Mouse (Mus musculus): ENCODE measurements around the gene Sp9. TPM values are rescaled to one million over a fixed set of nuclear protein-coding genes. Genes with fewer than 3 reads are reported as not detected.

Sp9 gene
- polyA plus RNA-seq, 1 experiment from 2014 or later, result not detected

DNA sequence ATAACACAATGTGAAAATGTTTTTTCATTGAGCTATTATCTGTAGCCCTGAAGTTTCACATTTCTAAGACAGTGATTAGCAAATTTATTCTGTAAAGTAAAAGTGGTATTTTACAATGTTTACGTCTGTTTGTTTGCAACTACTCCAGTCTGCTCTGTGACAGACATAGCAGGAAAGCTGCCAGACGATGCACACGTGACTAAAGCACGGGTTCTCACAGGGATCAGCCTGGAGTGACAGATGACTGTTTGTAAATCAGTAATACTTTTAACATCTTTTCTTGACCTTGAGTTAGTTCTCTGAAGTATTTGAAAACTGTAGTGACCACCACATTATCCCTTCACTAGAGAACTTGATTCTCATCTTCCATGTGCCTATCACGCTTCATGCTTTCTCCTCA lies 32.8 kb downstream of the Sp9 start:
- H3K4me2 ChIP-seq (replicated peaks; ENCODE audit: low read depth, low read length), result no peak overlapping the region
- no peak overlapping the region for H3K27ac ChIP-seq (ENCODE audit: low read length)
- H3K9ac ChIP-seq (replicated peaks; ENCODE audit: low read length), result no peak overlapping the region
- ATAC-seq (ENCODE audit: low FRiP score, low TSS enrichment), result no peak
- H3K4me3 ChIP-seq (ENCODE audit: low read length), result no peak overlapping the region
- WGBS, result 89% methylated on average over 5 of the region's 5 CpGs
- H3K27me3 ChIP-seq (ENCODE audit: insufficient read depth, low read length), result no peaks in the 10 kb centered on the region
- peaks cover 50% of the 10 kb centered on the region for H3K36me3 ChIP-seq (ENCODE audit: insufficient read depth, low read length)
- H3K4me1 ChIP-seq (ENCODE audit: insufficient read depth, low read length), result no peaks in the 10 kb centered on the region
- H3K9me3 ChIP-seq (ENCODE audit: low read length), result no peaks in the 10 kb centered on the region

DNA sequence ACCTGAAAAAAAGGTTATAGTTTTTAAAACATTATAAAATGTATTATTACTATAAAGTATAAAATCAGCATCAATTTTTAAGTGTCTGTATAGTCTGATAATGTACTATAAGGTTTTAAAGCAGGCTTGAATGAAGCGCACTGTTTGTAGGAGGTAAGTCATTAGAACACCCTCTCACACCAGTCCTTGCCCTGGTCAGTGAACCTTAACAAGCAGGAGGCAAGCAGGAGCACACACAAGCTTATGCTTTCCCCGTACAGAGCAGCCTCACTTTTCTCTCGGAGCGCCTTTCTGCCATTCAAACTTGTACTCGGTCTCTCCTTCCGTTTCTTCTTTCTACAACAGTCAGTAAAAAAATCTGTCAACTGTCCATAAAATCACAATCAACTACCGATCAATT lies 34.3 kb downstream of the Sp9 start:
- Histone ChIP-seq H3K9ac (replicated peaks; ENCODE audit: low read length) (no peak overlapping the region), H3K36me3 (ENCODE audit: insufficient read depth, low read length) (peaks cover 50% of the 10 kb centered on the region), H3K4me2 (replicated peaks; ENCODE audit: low read depth, low read length) (no peak overlapping the region), H3K27ac (ENCODE audit: low read length) (no peak overlapping the region), H3K27me3 (ENCODE audit: insufficient read depth, low read length) (no peaks in the 10 kb centered on the region), H3K4me3 (ENCODE audit: low read length) (no peak overlapping the region), H3K9me3 (ENCODE audit: low read length) (no peaks in the 10 kb centered on the region), H3K4me1 (ENCODE audit: insufficient read depth, low read length) (no peaks in the 10 kb centered on the region; the same call in 1 of the 2 replicates)
- 59% methylated on average over 7 of the region's 7 CpGs for WGBS
- ATAC-seq (ENCODE audit: low FRiP score, low TSS enrichment), result no peak

DNA sequence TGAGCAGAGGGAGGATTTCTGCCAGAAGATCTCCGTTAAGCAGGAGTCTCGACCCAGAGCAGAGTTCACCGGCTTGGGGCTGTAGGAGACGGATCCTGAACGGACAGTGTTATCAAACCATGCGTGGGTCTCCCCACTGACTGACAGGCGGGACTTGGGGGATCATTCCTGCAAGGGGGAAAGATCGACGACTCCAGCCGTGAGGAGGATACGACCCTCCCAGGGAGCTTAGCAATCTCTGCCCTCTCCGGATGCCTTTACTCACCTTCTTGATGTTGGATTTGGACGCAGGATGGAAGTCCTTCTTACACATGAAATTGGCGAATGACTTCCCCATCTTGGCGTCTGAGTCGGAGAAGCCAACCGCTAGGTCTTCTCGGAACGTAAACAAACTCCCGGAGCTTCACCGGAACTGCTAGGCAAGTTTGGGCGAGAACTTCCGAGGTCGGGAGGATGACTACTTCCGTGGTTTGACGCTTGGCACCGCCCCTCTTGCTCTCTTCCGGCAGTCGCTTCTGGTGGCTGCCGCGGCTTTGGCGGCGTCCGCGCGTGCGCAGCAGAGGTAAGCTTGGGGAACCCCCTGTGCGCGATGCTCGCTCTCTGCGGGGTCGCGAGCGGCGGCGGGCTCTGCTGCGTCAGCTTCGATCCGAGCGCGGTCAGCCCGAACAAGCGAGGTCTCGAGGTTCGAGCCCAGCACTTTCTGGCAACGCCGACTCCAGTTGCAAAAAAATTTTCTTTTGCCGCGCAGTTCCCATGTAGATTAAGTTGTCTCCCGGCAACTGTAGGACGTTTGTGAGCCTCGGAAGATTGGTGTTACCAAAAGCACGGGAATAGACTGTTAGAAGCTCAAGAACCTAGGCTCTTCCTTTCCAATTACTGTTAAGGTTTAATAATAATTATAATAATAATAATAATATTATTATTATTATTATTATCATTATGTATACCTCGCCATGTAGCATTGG lies 40.7 kb downstream of the Sp9 start, which contains the start of the genes Scrn3 and Cir1:
Gene Scrn3 (plus strand): TSS at position 450 of the 965 bp plus-strand sequence.
Gene Cir1 (minus strand): TSS at position 550 of the 965 bp plus-strand sequence.
- Histone ChIP-seq H3K27me3 (ENCODE audit: insufficient read depth, low read length) (no peaks in the 10 kb centered on the region), H3K9ac (replicated peaks; ENCODE audit: low read length) (peak within 1 kb of the TSS; percentile 85), H3K4me3 (ENCODE audit: low read length) (peak within 1 kb of the TSS; percentile 91), H3K36me3 (ENCODE audit: insufficient read depth, low read length) (peaks cover 16% of the 10 kb centered on the region), H3K27ac (ENCODE audit: low read length) (peak within 1 kb of the TSS; percentile 88), H3K9me3 (ENCODE audit: low read length) (no peaks in the 10 kb centered on the region), H3K4me1 (ENCODE audit: insufficient read depth, low read length) (peaks cover 16% of the 10 kb centered on the region), H3K4me2 (replicated peaks; ENCODE audit: low read depth, low read length) (peak within 1 kb of the TSS; percentile 84)
- WGBS, result under 1% methylated on average over 64 of the region's 64 CpGs
- ATAC-seq (ENCODE audit: low FRiP score, low TSS enrichment), result peak; percentile 96

DNA sequence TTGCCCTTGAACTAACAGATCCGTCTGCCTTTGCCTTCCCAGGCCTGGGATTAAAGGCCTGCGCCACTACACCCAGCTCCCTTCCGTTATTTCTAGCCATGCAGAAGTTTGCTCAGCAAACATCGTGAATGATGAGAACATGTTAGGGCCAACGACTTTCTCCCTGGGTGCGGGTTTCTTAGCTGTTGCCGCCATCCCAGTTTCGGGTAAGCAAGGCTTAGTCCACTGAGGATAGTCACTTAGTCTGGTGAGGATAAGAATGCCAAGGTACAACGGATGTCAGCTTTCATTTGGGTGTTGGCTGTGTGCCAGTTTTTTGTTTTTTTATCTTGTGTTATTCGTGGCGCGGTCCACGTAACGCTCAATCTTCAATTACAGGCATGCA lies 41.4 kb downstream of the Sp9 start:
- no peaks in the 10 kb centered on the region for H3K9me3 ChIP-seq (ENCODE audit: low read length)
- WGBS, result 36% methylated on average over 14 of the region's 14 CpGs
- H3K9ac ChIP-seq (replicated peaks; ENCODE audit: low read length), result peak overlapping the region; percentile 85
- H3K27me3 ChIP-seq (ENCODE audit: insufficient read depth, low read length), result no peaks in the 10 kb centered on the region
- H3K4me3 ChIP-seq (ENCODE audit: low read length), result peak overlapping the region; percentile 91
- ATAC-seq (ENCODE audit: low FRiP score, low TSS enrichment), result peak; percentile 33; the same call in 1 of the 2 replicates
- H3K4me1 ChIP-seq (ENCODE audit: insufficient read depth, low read length), result peaks cover 16% of the 10 kb centered on the region
- H3K4me2 ChIP-seq (replicated peaks; ENCODE audit: low read depth, low read length), result peak overlapping the region; percentile 71
- peaks cover 11% of the 10 kb centered on the region for H3K36me3 ChIP-seq (ENCODE audit: insufficient read depth, low read length)
- H3K27ac ChIP-seq (ENCODE audit: low read length), result peak overlapping the region; percentile 88

DNA sequence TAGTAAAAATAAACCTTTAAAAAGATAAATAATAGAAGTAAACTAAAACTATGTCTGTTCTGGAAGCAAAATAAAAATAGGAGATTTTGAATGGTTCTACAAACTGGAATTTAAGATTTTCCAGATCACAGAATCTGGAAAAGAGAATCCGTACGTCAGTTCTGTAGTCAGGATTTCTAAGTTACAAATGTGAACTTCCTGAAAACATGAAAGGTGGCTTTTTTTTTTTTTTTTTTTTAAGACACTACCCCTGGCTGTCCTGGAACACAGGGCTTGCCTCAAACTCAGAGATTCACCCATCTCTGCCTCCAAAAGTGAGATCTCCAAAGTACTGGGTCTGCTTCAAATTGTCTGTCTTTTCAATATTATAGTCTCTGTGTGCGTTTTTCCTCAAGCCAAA lies 42.6 kb downstream of the Sp9 start:
- Histone ChIP-seq H3K4me2 (replicated peaks; ENCODE audit: low read depth, low read length) (no peak overlapping the region), H3K9me3 (ENCODE audit: low read length) (no peaks in the 10 kb centered on the region), H3K9ac (replicated peaks; ENCODE audit: low read length) (no peak overlapping the region), H3K4me1 (ENCODE audit: insufficient read depth, low read length) (peaks cover 16% of the 10 kb centered on the region), H3K4me3 (ENCODE audit: low read length) (no peak overlapping the region), H3K27me3 (ENCODE audit: insufficient read depth, low read length) (no peaks in the 10 kb centered on the region), H3K27ac (ENCODE audit: low read length) (no peak overlapping the region), H3K36me3 (ENCODE audit: insufficient read depth, low read length) (peaks cover 2% of the 10 kb centered on the region; the same call in 1 of the 2 replicates)
- ATAC-seq (ENCODE audit: low FRiP score, low TSS enrichment), result no peak
- WGBS, result 95% methylated on average over 3 of the region's 3 CpGs

DNA sequence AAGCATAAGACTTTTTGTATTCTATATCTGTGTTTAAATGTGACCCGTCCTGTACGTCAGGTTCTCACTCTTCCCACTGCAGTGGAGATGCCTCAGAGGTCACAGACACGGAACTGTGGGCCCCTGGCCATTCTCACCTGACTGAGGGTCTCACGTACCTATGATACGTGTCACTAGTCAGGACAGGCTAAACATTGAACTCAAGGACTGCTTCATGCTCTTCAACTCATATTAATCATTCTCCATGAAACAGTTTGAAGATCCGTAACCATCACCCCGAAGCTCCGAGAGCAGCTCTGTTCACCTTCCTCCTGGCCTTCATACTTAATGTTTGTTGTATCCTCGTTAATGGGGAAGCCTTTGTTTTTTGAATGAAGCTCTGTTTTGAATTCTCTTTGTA lies 45.7 kb downstream of the Sp9 start:
- ATAC-seq (ENCODE audit: low FRiP score, low TSS enrichment), result peak; percentile 49; the same call in 1 of the 2 replicates
- 82% methylated on average over 9 of the region's 9 CpGs for WGBS
- H3K27me3 ChIP-seq (ENCODE audit: insufficient read depth, low read length), result no peaks in the 10 kb centered on the region
- H3K36me3 ChIP-seq (ENCODE audit: insufficient read depth, low read length), result no peaks in the 10 kb centered on the region
- H3K4me2 ChIP-seq (replicated peaks; ENCODE audit: low read depth, low read length), result no peak overlapping the region
- H3K9ac ChIP-seq (replicated peaks; ENCODE audit: low read length), result no peak overlapping the region
- no peak overlapping the region for H3K4me3 ChIP-seq (ENCODE audit: low read length)
- H3K27ac ChIP-seq (ENCODE audit: low read length), result no peak overlapping the region
- H3K4me1 ChIP-seq (ENCODE audit: insufficient read depth, low read length), result peaks cover 8% of the 10 kb centered on the region
- no peaks in the 10 kb centered on the region for H3K9me3 ChIP-seq (ENCODE audit: low read length)

DNA sequence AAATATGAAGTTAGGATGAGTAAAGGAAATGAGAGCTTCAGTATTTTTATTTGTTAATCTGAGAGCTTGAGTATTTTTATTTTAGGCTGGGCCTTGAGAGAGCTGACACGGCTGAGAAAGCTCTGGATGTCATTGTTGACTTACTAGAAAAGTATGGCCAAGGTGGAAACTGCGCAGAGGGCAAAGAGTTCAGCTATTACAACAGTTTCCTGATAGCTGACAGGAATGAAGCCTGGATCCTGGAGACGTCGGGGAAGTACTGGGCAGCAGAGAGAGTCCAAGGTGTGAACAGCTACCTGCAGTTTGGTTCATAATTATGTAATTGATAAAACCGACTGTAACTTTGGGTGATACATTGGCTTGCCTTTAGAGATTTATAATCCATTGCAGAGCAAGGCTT lies 47.5 kb downstream of the Sp9 start:
- WGBS, result 86% methylated on average over 5 of the region's 5 CpGs
- H3K9me3 ChIP-seq (ENCODE audit: low read length), result no peaks in the 10 kb centered on the region

DNA sequence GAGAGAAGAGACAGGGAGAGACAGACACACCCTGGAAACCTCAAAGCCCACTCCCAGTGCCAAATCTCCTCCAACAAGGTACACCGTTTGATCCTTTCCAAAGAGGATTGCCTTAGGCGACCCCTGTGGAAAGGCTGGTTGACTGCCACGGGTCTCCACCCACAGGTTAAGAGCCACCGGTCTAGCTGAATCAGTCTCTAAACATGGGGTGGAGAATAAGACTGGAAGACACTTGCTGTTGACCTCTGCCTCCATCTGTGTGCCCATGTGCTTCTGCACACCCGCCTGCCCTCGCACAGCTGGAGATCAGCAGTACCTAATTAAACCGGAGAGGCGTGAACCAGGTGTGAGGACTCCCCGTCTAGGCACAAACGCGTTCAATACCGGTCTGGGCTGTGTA lies 51.3 kb downstream of the Sp9 start:
- H3K9me3 ChIP-seq (ENCODE audit: low read length), result no peaks in the 10 kb centered on the region
- H3K36me3 ChIP-seq (ENCODE audit: insufficient read depth, low read length), result no peaks in the 10 kb centered on the region
- H3K4me1 ChIP-seq (ENCODE audit: insufficient read depth, low read length), result no peaks in the 10 kb centered on the region
- no peak overlapping the region for H3K4me2 ChIP-seq (replicated peaks; ENCODE audit: low read depth, low read length)
- 71% methylated on average over 12 of the region's 12 CpGs for WGBS
- H3K27ac ChIP-seq (ENCODE audit: low read length), result no peak overlapping the region
- H3K9ac ChIP-seq (replicated peaks; ENCODE audit: low read length), result no peak overlapping the region
- ATAC-seq (ENCODE audit: low FRiP score, low TSS enrichment), result no peak
- H3K27me3 ChIP-seq (ENCODE audit: insufficient read depth, low read length), result no peaks in the 10 kb centered on the region
- H3K4me3 ChIP-seq (ENCODE audit: low read length), result no peak overlapping the region

More for the DNA sequence above, 47.5 kb downstream of the Sp9 start:
- Histone ChIP-seq H3K4me3 (ENCODE audit: low read length) (no peak overlapping the region), H3K27me3 (ENCODE audit: insufficient read depth, low read length) (no peaks in the 10 kb centered on the region), H3K4me2 (replicated peaks; ENCODE audit: low read depth, low read length) (no peak overlapping the region), H3K4me1 (ENCODE audit: insufficient read depth, low read length) (no peaks in the 10 kb centered on the region), H3K9ac (replicated peaks; ENCODE audit: low read length) (no peak overlapping the region), H3K27ac (ENCODE audit: low read length) (no peak overlapping the region), H3K36me3 (ENCODE audit: insufficient read depth, low read length) (no peaks in the 10 kb centered on the region)
- ATAC-seq (ENCODE audit: low FRiP score, low TSS enrichment), result no peak

DNA sequence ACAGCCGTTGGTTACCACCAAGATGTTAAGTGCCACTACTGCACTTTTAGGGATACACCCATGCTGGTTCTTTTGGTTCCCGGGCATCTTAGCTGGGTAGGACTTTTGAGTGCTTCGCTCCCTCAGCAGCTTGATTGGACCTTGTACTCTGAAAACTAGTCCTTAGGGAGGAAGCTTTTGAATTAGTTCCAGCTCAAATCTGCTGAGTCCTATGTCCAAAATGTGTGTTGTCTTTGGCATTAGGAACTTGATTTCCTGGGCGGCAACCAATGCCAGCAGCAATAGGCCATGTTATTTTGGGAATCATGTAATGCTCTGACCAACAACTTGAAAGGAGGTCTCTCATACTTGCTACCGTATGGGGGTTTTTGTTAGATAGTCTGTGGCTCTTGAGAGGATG lies 54.1 kb downstream of the Sp9 start:
- Histone ChIP-seq H3K9ac (replicated peaks; ENCODE audit: low read length) (no peak overlapping the region), H3K36me3 (ENCODE audit: insufficient read depth, low read length) (no peaks in the 10 kb centered on the region), H3K4me1 (ENCODE audit: insufficient read depth, low read length) (no peaks in the 10 kb centered on the region), H3K27me3 (ENCODE audit: insufficient read depth, low read length) (no peaks in the 10 kb centered on the region), H3K9me3 (ENCODE audit: low read length) (no peaks in the 10 kb centered on the region), H3K4me3 (ENCODE audit: low read length) (no peak overlapping the region), H3K4me2 (replicated peaks; ENCODE audit: low read depth, low read length) (no peak overlapping the region), H3K27ac (ENCODE audit: low read length) (no peak overlapping the region)
- WGBS, result 79% methylated on average over 5 of the region's 5 CpGs
- no peak for ATAC-seq (ENCODE audit: low FRiP score, low TSS enrichment)
